Mouse (Mus musculus) liver, adult 2 months (tissue): ENCODE data around the gene Uimc1. TPM values are rescaled to one million over a fixed set of nuclear protein-coding genes. Genes with fewer than 3 reads are reported as not detected.

Source experiments
- DNase-seq: peaks from one replicate; pipeline ENCODE4 v3.0.0-alpha.2; 2011; ENCODE audit warnings: low read depth, low spot score; ENCODE audit errors: extremely low read depth
- H3K27ac ChIP-seq: fragments of 200-500 bp; replicated peaks from 2 replicates; pipeline ENCODE4 v1.5.1; 2012; ENCODE audit warnings: low read depth, mild to moderate bottlenecking, control low read depth, inconsistent platforms, low read length; ENCODE audit not compliant: insufficient read depth
- H3K27me3 ChIP-seq: fragments of 200-500 bp; 2 replicates; pipeline ENCODE4 v1.6.1; 2012; ENCODE audit warnings: mild to moderate bottlenecking, moderate library complexity, low read length, inconsistent platforms; ENCODE audit not compliant: control insufficient read depth, insufficient read depth
- H3K36me3 ChIP-seq: fragments of 200-500 bp; 2 replicates; pipeline ENCODE4 v1.6.1; 2012; ENCODE audit warnings: low read length, inconsistent platforms; ENCODE audit not compliant: control insufficient read depth, insufficient read depth
- H3K4me1 ChIP-seq: fragments of 200-500 bp; 2 replicates; pipeline ENCODE4 v1.6.1; 2011; ENCODE audit warnings: low read length; ENCODE audit not compliant: control insufficient read depth, insufficient read depth
- H3K4me3 ChIP-seq: fragments of 200-500 bp; 2 replicates; pipeline ENCODE4 v1.5.1; 2011; ENCODE audit warnings: low read depth, mild to moderate bottlenecking, control low read depth, low read length, moderate library complexity; ENCODE audit not compliant: insufficient read depth
- H3K79me2 ChIP-seq: fragments of 200-500 bp; 2 replicates; pipeline ENCODE4 v1.6.1; 2012; ENCODE audit warnings: inconsistent platforms, mild to moderate bottlenecking, low read length, moderate library complexity; ENCODE audit not compliant: control insufficient read depth, insufficient read depth
- H3K9ac ChIP-seq: fragments of 200-500 bp; 2 replicates; pipeline ENCODE4 v1.6.1; 2012; ENCODE audit warnings: low read depth, mild to moderate bottlenecking, control low read depth, inconsistent platforms, low read length
- CTCF ChIP-seq: fragments of 200-500 bp; IDR thresholded peaks from 2 replicates; pipeline ENCODE4 v1.5.1; 2011; ENCODE audit warnings: low read depth, low read length, control low read depth
- POLR2A ChIP-seq: fragments of 200-500 bp; IDR thresholded peaks from 2 replicates; pipeline ENCODE4 v1.6.1; 2011; ENCODE audit warnings: low read length, control low read depth; ENCODE audit not compliant: insufficient read depth; ENCODE audit errors: extremely low read depth
- WGBS: fragments of 180-500 bp; shearing (Covaris S2); methylation state at CpG from one replicate; pipeline ENCODE4 v1.1.7; 2018; 5-methylcytosine and 5-hydroxymethylcytosine counted together
- polyA plus RNA-seq: library from polyadenylated mRNA; depleted of rRNA; stranded (reverse); fragments of >200 nt; gene quantifications from 2 replicates; pipeline ENCODE4 v1.2.3, GENCODE M21; 2012
- total RNA-seq: library from RNA; depleted of rRNA; stranded (reverse); fragments of >200 nt; gene quantifications from 2 replicates; pipeline ENCODE4 v1.2.3, GENCODE M21; 2014

The Uimc1 gene
- total and polyA plus RNA-seq, 2 experiments: 3.7 to 12.0 TPM

GRCm38 (mm10) chr13:55024215-55024614, 75.9 kb downstream of the Uimc1 start:
- no peak for TF ChIP-seq CTCF
- TF ChIP-seq POLR2A: no peak
- no peak overlapping the region for H3K4me3 ChIP-seq
- no peak overlapping the region for H3K27ac ChIP-seq
- no peaks in the 10 kb centered on the region for H3K79me2 ChIP-seq
- peaks cover 6% of the 10 kb centered on the region; the same call in 1 of the 2 replicates for H3K4me1 ChIP-seq
- H3K36me3 ChIP-seq: peaks cover 15% of the 10 kb centered on the region
- 73% methylated on average over 2 of the region's 2 CpGs for WGBS
- H3K9ac ChIP-seq: no peak overlapping the region
- DNase-seq: peak; percentile 22
- H3K27me3 ChIP-seq: no peaks in the 10 kb centered on the region

DNA sequence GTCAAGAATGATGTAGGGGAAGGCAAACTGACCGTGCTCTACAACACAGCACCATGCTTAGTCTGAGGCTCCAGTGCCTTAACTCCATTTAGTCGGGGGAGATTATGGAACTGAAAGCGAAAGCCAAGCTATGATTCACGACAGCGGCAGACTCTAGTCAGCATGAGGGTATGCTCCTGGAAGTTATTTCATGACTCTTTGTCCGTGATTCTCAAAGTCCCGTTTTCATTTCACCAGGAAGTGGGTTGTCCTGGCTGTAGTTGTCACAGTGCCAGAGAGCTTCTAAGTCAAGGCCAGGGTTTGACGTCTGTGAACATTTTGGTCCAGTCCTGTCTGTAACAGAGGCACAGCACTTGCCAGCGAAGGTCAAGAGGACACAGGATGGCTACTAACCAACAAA, 77.4 kb downstream of the Uimc1 start:
- H3K36me3 ChIP-seq: peaks cover 1% of the 10 kb centered on the region; the same call in 1 of the 2 replicates
- H3K9ac ChIP-seq: no peak overlapping the region
- WGBS: 48% methylated on average over 9 of the region's 9 CpGs
- H3K27ac ChIP-seq: peak overlapping the region; percentile 32
- TF ChIP-seq POLR2A (no peak), CTCF (no peak)
- no peak overlapping the region for H3K4me3 ChIP-seq
- H3K79me2 ChIP-seq: no peaks in the 10 kb centered on the region
- peak; percentile 63 for DNase-seq
- H3K27me3 ChIP-seq: no peaks in the 10 kb centered on the region
- H3K4me1 ChIP-seq: peaks cover 6% of the 10 kb centered on the region; the same call in 1 of the 2 replicates

- TF ChIP-seq CTCF (no peak), POLR2A (no peak)
- Histone ChIP-seq H3K27me3 (no peaks in the 10 kb centered on the region), H3K9ac (no peak overlapping the region), H3K4me1 (peaks cover 6% of the 10 kb centered on the region; the same call in 1 of the 2 replicates), H3K79me2 (no peaks in the 10 kb centered on the region), H3K4me3 (no peak overlapping the region), H3K36me3 (no peaks in the 10 kb centered on the region), H3K27ac (peak overlapping the region; percentile 32; the same call in 1 of the 2 replicates)
- no peak for DNase-seq
- 72% methylated on average over 4 of the region's 4 CpGs for WGBS
These were observed 77.8 kb downstream of the Uimc1 start for GRCm38 (mm10) chr13:55022256-55022655.

DNA sequence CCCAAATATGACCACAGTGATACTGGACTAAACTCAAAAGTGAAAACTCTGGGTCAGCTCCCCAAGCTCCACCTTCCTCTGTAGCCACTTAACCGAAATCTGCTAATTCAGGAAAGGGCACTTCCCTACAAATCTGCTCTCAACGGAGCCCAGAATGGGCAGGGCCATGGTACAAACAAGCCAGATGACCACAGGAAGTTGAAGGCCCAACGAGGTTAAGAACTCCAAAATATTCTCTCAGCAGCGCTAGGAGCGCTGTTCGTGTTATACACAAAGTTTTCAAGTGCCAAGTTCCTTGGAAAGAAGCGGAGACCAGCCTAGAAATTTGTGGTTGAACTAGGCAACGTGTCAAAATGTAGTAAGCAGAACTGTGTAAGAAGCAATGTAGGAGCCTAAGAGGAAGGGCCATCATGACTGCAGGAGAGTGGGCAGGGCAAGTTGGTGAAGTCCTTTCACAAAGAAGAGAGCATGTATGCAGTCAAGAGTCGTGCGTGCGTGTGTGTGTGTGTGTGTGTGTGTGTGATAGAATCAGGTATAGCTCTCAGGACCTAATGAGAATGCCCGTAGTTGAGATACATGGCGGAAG, 78.8 kb downstream of the Uimc1 start, which contains the start of gene Hk3:
TSS of gene Hk3 (minus strand) at position 192 of the 586 bp plus-strand sequence.
- Histone ChIP-seq H3K36me3 (no peaks in the 10 kb centered on the region), H3K4me1 (peaks cover 6% of the 10 kb centered on the region; the same call in 1 of the 2 replicates), H3K27me3 (no peaks in the 10 kb centered on the region), H3K9ac (peak within 1 kb of the TSS; percentile 32; the same call in 1 of the 2 replicates), H3K79me2 (no peaks in the 10 kb centered on the region), H3K4me3 (peak within 1 kb of the TSS; percentile 38; the same call in 1 of the 2 replicates), H3K27ac (peak within 1 kb of the TSS; percentile 57)
- 76% methylated on average over 13 of the region's 13 CpGs for WGBS
- peak; percentile 46 for DNase-seq
- TF ChIP-seq CTCF (no peak), POLR2A (no peak)

DNA sequence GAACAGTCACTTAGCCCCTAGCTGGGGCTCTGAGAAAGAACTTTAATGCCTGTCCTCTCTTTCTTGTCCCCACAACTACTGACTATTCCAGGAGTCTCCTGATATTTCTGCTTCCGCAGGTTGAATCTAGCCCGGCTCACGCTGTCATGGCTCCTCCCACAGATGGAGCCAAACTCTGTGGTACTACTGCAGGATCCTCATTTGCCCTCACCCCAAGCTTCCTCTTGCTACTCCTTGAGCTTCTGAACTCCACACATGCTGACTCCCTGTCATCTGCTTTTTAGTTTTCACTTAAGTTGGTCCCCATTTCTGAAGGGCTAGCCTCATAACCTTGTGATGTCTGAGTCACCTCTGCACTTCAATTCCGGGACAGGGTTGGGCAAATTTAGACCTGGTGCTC, 80.0 kb downstream of the Uimc1 start:
- TF ChIP-seq CTCF (no peak), POLR2A (no peak)
- Histone ChIP-seq H3K27me3 (no peaks in the 10 kb centered on the region), H3K36me3 (no peaks in the 10 kb centered on the region), H3K4me3 (no peak overlapping the region), H3K9ac (no peak overlapping the region), H3K27ac (0 out of 2 replicates have a peak overlapping the region, but pooled peaks have one; percentile 19), H3K4me1 (peaks cover 6% of the 10 kb centered on the region; the same call in 1 of the 2 replicates), H3K79me2 (no peaks in the 10 kb centered on the region)
- peak; percentile 18 for DNase-seq
- WGBS: 85% methylated on average over 4 of the region's 4 CpGs

DNA sequence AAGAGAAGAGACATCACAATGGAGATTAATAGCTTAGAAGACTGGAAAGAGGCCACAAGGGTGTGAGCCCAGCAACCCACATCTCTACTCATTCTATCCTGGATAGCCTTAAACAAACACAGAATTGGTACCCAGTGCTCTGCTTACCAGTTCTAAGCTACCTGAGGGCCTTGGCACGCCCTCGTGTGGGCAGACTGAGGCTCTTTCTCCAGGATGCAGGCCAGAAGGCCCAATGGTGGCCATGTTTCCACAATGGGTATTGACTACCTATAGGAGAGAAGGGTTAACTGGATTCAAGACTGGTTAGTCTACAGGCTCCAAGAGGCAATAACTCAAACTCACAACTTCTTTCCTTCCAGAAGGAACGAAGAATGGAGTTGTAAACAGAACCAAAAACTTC, 80.9 kb downstream of the Uimc1 start:
- Histone ChIP-seq H3K4me1 (peaks cover 4% of the 10 kb centered on the region; the same call in 1 of the 2 replicates), H3K36me3 (no peaks in the 10 kb centered on the region), H3K27ac (no peak overlapping the region), H3K79me2 (no peaks in the 10 kb centered on the region), H3K4me3 (no peak overlapping the region), H3K9ac (no peak overlapping the region), H3K27me3 (no peaks in the 10 kb centered on the region)
- no peak for DNase-seq
- WGBS: 58% methylated on average over 3 of the region's 3 CpGs
- TF ChIP-seq POLR2A: no peak
